Mouse (Mus musculus) MEL (cell line): ENCODE data around the gene Tia1. TPM values are rescaled to one million over a fixed set of nuclear protein-coding genes. Genes with fewer than 3 reads are reported as not detected.

Experiments
- DNase-seq: peaks from one replicate; pipeline ENCODE4 v3.0.0; 2011; ENCODE audit warnings: low read depth, low spot score
- H3K27ac ChIP-seq: 2 replicates; pipeline ENCODE4 v1.5.1; 2012; ENCODE audit warnings: low read depth, mild to moderate bottlenecking, control low read depth, low read length, moderate library complexity; ENCODE audit not compliant: control insufficient read depth
- H3K27me3 ChIP-seq, 2 experiments: fragments of 150-350 bp in 1 of 2; sonication (generic) in 1 of 2; 2 replicates each; pipeline ENCODE4 v1.6.1; 2012; ENCODE audit warnings: low read length in 2 of 2, mild to moderate bottlenecking in 2 of 2, improper control_type of control experiment in 1 of 2, moderate library complexity in 1 of 2; ENCODE audit not compliant: insufficient read depth in 2 of 2, control insufficient read depth in 1 of 2
- H3K36me3 ChIP-seq, 2 experiments: 2 replicates each; pipeline ENCODE4 v1.6.1; 2012 to 2014; ENCODE audit warnings: low read length in 2 of 2, improper control_type of control experiment in 1 of 2, inconsistent platforms in 1 of 2, mild to moderate bottlenecking in 1 of 2; ENCODE audit not compliant: insufficient read depth in 2 of 2, control insufficient read depth in 1 of 2
- H3K4me1 ChIP-seq, 2 experiments: fragments of 150-350 bp in 1 of 2; sonication (generic) in 1 of 2; 2 replicates each; pipeline ENCODE4 v1.6.1; 2012; ENCODE audit warnings: low read length in 2 of 2, improper control_type of control experiment in 1 of 2, mild to moderate bottlenecking in 1 of 2; ENCODE audit not compliant: insufficient read depth in 2 of 2, control insufficient read depth in 1 of 2
- H3K4me3 ChIP-seq, 2 experiments: fragments of 150-350 bp in 1 of 2; sonication (generic) in 1 of 2; 2 replicates each; pipeline ENCODE4 v1.5.1; 2012; ENCODE audit warnings: low read depth in 2 of 2, low read length in 2 of 2, mild to moderate bottlenecking in 2 of 2, moderate library complexity in 2 of 2, control low read depth in 1 of 2, improper control_type of control experiment in 1 of 2; ENCODE audit not compliant: control insufficient read depth in 1 of 2, insufficient read depth in 1 of 2
- H3K79me2 ChIP-seq: 2 replicates; pipeline ENCODE4 v1.6.1; 2012; ENCODE audit warnings: mild to moderate bottlenecking, low read length, moderate library complexity; ENCODE audit not compliant: control insufficient read depth, poor library complexity, insufficient read depth
- H3K9ac ChIP-seq: 2 replicates; pipeline ENCODE4 v1.6.1; 2012; ENCODE audit warnings: low read depth, mild to moderate bottlenecking, control low read depth, low read length, moderate library complexity; ENCODE audit not compliant: control insufficient read depth, poor library complexity, severe bottlenecking
- H3K9me3 ChIP-seq: fragments of 150-350 bp; sonication (generic); replicated peaks from 2 replicates; pipeline ENCODE4 v1.6.1; 2012; ENCODE audit warnings: mild to moderate bottlenecking, low read length, improper control_type of control experiment, moderate library complexity; ENCODE audit not compliant: insufficient read depth
- CHD1 ChIP-seq: IDR thresholded peaks from 2 replicates; pipeline ENCODE4 v1.6.1; 2012; ENCODE audit warnings: low read depth, mild to moderate bottlenecking, inconsistent platforms, low read length, improper control_type of control experiment
- CHD2 ChIP-seq: IDR thresholded peaks from 2 replicates; pipeline ENCODE4 v1.6.1; 2011; ENCODE audit warnings: low read length, improper control_type of control experiment
- CTCF ChIP-seq, 3 experiments: IDR thresholded peaks in 2 of 3; conservative IDR thresholded peaks in 1 of 3; 2 replicates each; pipeline ENCODE4 v1.5.1; 2011 to 2012; ENCODE audit warnings: low read length in 3 of 3, low read depth in 2 of 3, mild to moderate bottlenecking in 2 of 3, improper control_type of control experiment in 1 of 3, inconsistent platforms in 1 of 3, mixed read lengths in 1 of 3, moderate library complexity in 1 of 3; ENCODE audit not compliant: control insufficient read depth in 1 of 3, insufficient read depth in 1 of 3, poor library complexity in 1 of 3, severe bottlenecking in 1 of 3
- ELF1 ChIP-seq: IDR thresholded peaks from 2 replicates; pipeline ENCODE4 v1.6.1; 2014; ENCODE audit warnings: low read depth, mild to moderate bottlenecking, inconsistent platforms, low read length, improper control_type of control experiment, moderate library complexity
- ETS1 ChIP-seq: IDR thresholded peaks from 2 replicates; pipeline ENCODE4 v1.6.1; 2012; ENCODE audit warnings: low read depth, mild to moderate bottlenecking, inconsistent platforms, low read length, improper control_type of control experiment, moderate library complexity
- GATA1 ChIP-seq: IDR thresholded peaks from 2 replicates; pipeline ENCODE4 v1.6.1; 2011; ENCODE audit warnings: low read depth, low read length, improper control_type of control experiment
- HCFC1 ChIP-seq: IDR thresholded peaks from 2 replicates; pipeline ENCODE4 v1.6.1; 2012; ENCODE audit warnings: low read depth, mild to moderate bottlenecking, inconsistent platforms, low read length, improper control_type of control experiment, moderate library complexity
- MAFK ChIP-seq: IDR thresholded peaks from 2 replicates; pipeline ENCODE4 v1.6.1; 2011; ENCODE audit warnings: low read depth, mild to moderate bottlenecking, low read length, improper control_type of control experiment, borderline replicate concordance
- MEF2A ChIP-seq: IDR thresholded peaks from 2 replicates; pipeline ENCODE4 v1.6.1; 2014; ENCODE audit warnings: low read depth, mild to moderate bottlenecking, inconsistent platforms, low read length, improper control_type of control experiment; ENCODE audit not compliant: poor library complexity, insufficient replicate concordance, severe bottlenecking; ENCODE audit errors: extremely low read depth
- MXI1 ChIP-seq: IDR thresholded peaks from 2 replicates; pipeline ENCODE4 v1.6.1; 2011; ENCODE audit warnings: mild to moderate bottlenecking, low read depth, low read length, improper control_type of control experiment
- POLR2A ChIP-seq, 2 experiments: IDR thresholded peaks; 2 replicates each; pipeline ENCODE4 v1.6.1; 2011 to 2012; ENCODE audit warnings: low read length in 2 of 2, mild to moderate bottlenecking in 2 of 2, control low read depth in 1 of 2, improper control_type of control experiment in 1 of 2, low read depth in 1 of 2, moderate library complexity in 1 of 2; ENCODE audit not compliant: control insufficient read depth in 1 of 2, insufficient read depth in 1 of 2, poor library complexity in 1 of 2
- POLR2AphosphoS5 ChIP-seq: IDR thresholded peaks from 2 replicates; pipeline ENCODE4 v1.6.1; 2012; ENCODE audit warnings: low read depth, borderline replicate concordance, mild to moderate bottlenecking, inconsistent platforms, low read length, moderate library complexity, mixed read lengths
- RAD21 ChIP-seq: IDR thresholded peaks from 2 replicates; pipeline ENCODE4 v1.6.1; 2011; ENCODE audit warnings: mild to moderate bottlenecking, low read depth, low read length, improper control_type of control experiment
- RCOR1 ChIP-seq: IDR thresholded peaks from 2 replicates; pipeline ENCODE4 v1.6.1; 2012; ENCODE audit warnings: low read depth, mild to moderate bottlenecking, inconsistent platforms, low read length, improper control_type of control experiment
- SIN3A ChIP-seq: IDR thresholded peaks from 2 replicates; pipeline ENCODE4 v1.6.1; 2012; ENCODE audit warnings: low read length, improper control_type of control experiment, inconsistent platforms
- TAL1 ChIP-seq: IDR thresholded peaks from 2 replicates; pipeline ENCODE4 v1.6.1; 2012; ENCODE audit warnings: mild to moderate bottlenecking, inconsistent platforms, low read length, moderate library complexity, mixed read lengths
- TBP ChIP-seq: IDR thresholded peaks from 2 replicates; pipeline ENCODE4 v1.8.0; 2011; ENCODE audit warnings: low read depth, low read length, improper control_type of control experiment
- TCF12 ChIP-seq: IDR thresholded peaks from 2 replicates; pipeline ENCODE4 v1.6.1; 2014; ENCODE audit warnings: low read depth, mild to moderate bottlenecking, inconsistent platforms, low read length, improper control_type of control experiment, moderate library complexity
- USF1 ChIP-seq: IDR thresholded peaks from 2 replicates; pipeline ENCODE4 v1.6.1; 2014; ENCODE audit warnings: low read depth, mild to moderate bottlenecking, inconsistent platforms, low read length, improper control_type of control experiment, moderate library complexity
- ZKSCAN1 ChIP-seq: IDR thresholded peaks from 2 replicates; pipeline ENCODE4 v1.6.1; 2012; ENCODE audit warnings: low read depth, mild to moderate bottlenecking, inconsistent platforms, low read length, improper control_type of control experiment, moderate library complexity
- ZMIZ1 ChIP-seq: IDR thresholded peaks from 2 replicates; pipeline ENCODE4 v1.6.1; 2012; ENCODE audit warnings: low read depth, mild to moderate bottlenecking, inconsistent platforms, low read length, improper control_type of control experiment, moderate library complexity
- ZNF384 ChIP-seq: IDR thresholded peaks from 2 replicates; pipeline ENCODE4 v1.6.1; 2012; ENCODE audit warnings: low read depth, mild to moderate bottlenecking, inconsistent platforms, low read length, improper control_type of control experiment
- polyA plus RNA-seq, 2 experiments: library from polyadenylated mRNA; stranded (reverse) in 1 of 2; unstranded in 1 of 2; fragments of >175 nt in 1 of 2; fragments of >200 nt in 1 of 2; gene quantifications; 2 replicates each; pipeline versions ENCODE4 v1.2.1 to v1.2.4; 2012; ENCODE audit warnings: low replicate concordance in 2 of 2, low read depth in 1 of 2; ENCODE audit not compliant: insufficient read length in 2 of 2, insufficient read depth in 1 of 2, missing spikeins in 1 of 2
- total RNA-seq: library from RNA; depleted of rRNA; stranded (reverse); fragments of 300-350 nt; gene quantifications from 2 replicates; pipeline ENCODE4 v1.2.3, GENCODE M21; 2012

The Tia1 gene
- total and polyA plus RNA-seq, 3 experiments = 21.5 to 25.3 TPM; not detected in 1

- H3K4me3 ChIP-seq = peak overlapping the region; percentile 60 to 69
- H3K4me1 ChIP-seq = peaks cover 0 to 10% of the 10 kb centered on the region in 2 experiments; a peak in 3 of 4 replicates
- no peak for TF ChIP-seq RAD21
- peak; percentile 62; the same call in 1 of the 2 replicates for TF ChIP-seq TBP
- TF ChIP-seq CHD2 = peak; percentile 84; the same call in 1 of the 2 replicates
- 0 out of 4 replicates have a peak, but pooled peaks of 1 of the 2 experiments have one; percentile 36 for TF ChIP-seq POLR2A (IDR thresholded peaks at IDR 0.05; ENCODE audit: control insufficient read depth in 1 of 2, insufficient read depth in 1 of 2, low read depth in 1 of 2, low read length in 2 of 2, poor library complexity in 1 of 2)
- 0 out of 2 replicates have a peak, but pooled peaks have one; percentile 20 for TF ChIP-seq CHD1
- no peak for TF ChIP-seq ZNF384
- TF ChIP-seq ZMIZ1 = peak; percentile 64; the same call in 1 of the 2 replicates
- TF ChIP-seq MEF2A = no peak
- TF ChIP-seq TAL1 = no peak
Measured at GRCm38 (mm10) chr6:86402681-86403607, 1.1 kb upstream of the Tia1 start.

GRCm38 (mm10) chr6:86403728-86404099 lies 305 bp upstream of the Tia1 start:
- peak overlapping the region; percentile 9; the same call in 1 of the 2 replicates for H3K27ac ChIP-seq

More at GRCm38 (mm10) chr6:86402681-86403607, 1.1 kb upstream of the Tia1 start:
- H3K27ac ChIP-seq = peak overlapping the region; percentile 33
- no peaks in the 10 kb centered on the region for H3K27me3 ChIP-seq
- no peaks in the 10 kb centered on the region for H3K9me3 ChIP-seq
- H3K36me3 ChIP-seq = peaks cover 0 to 20% of the 10 kb centered on the region in 2 experiments; a peak in 3 of 4 replicates
- peak; percentile 70 for DNase-seq
- peak overlapping the region; percentile 67 for H3K9ac ChIP-seq
- H3K79me2 ChIP-seq = peaks cover 25% of the 10 kb centered on the region

GRCm38 (mm10) chr6:86404996-86405395 lies 977 bp downstream of the Tia1 start:
- Histone ChIP-seq H3K4me3 (peak overlapping the region; percentile 80 to 83), H3K9me3 (no peaks in the 10 kb centered on the region), H3K27me3 (no peaks in the 10 kb centered on the region), H3K27ac (peak overlapping the region; percentile 39), H3K79me2 (peaks cover 27% of the 10 kb centered on the region), H3K9ac (peak overlapping the region; percentile 94), H3K36me3 (peaks cover 0 to 18% of the 10 kb centered on the region in 2 experiments; a peak in 3 of 4 replicates), H3K4me1 (peaks cover 0 to 8% of the 10 kb centered on the region in 2 experiments; a peak in 3 of 4 replicates)
- DNase-seq = peak; percentile 66
- TF ChIP-seq HCFC1 = 0 out of 2 replicates have a peak, but pooled peaks have one; percentile 29
- TF ChIP-seq CTCF (IDR thresholded peaks at IDR 0.05 in 2 of 3, conservative IDR thresholded peaks at IDR 0.05 in 1 of 3; ENCODE audit: control insufficient read depth in 1 of 3, insufficient read depth in 1 of 3, low read depth in 2 of 3, low read length in 3 of 3, poor library complexity in 1 of 3, severe bottlenecking in 1 of 3) = no peak
- TF ChIP-seq RCOR1 = no peak
- no peak for TF ChIP-seq GATA1
- TF ChIP-seq ETS1 = 0 out of 2 replicates have a peak, but pooled peaks have one; percentile 23
- TF ChIP-seq SIN3A = peak; percentile 67
- TF ChIP-seq CHD2 = no peak
- no peak for TF ChIP-seq USF1
- peak; percentile 82 for TF ChIP-seq CHD1
- TF ChIP-seq MXI1 = peak; percentile 19; the same call in 1 of the 2 replicates
- no peak for TF ChIP-seq ZMIZ1
- no peak for TF ChIP-seq POLR2AphosphoS5
- TF ChIP-seq TCF12 = peak; percentile 29; the same call in 1 of the 2 replicates
- no peak for TF ChIP-seq MEF2A

More at GRCm38 (mm10) chr6:86403728-86404099, 305 bp upstream of the Tia1 start:
- H3K27me3 ChIP-seq = no peaks in the 10 kb centered on the region
- H3K79me2 ChIP-seq = peaks cover 25% of the 10 kb centered on the region
- peaks cover 0 to 20% of the 10 kb centered on the region in 2 experiments; a peak in 3 of 4 replicates for H3K36me3 ChIP-seq
- H3K9me3 ChIP-seq = no peaks in the 10 kb centered on the region
- peak overlapping the region; percentile 67 for H3K9ac ChIP-seq
- TF ChIP-seq MAFK = peak; percentile 99
- TF ChIP-seq TBP = peak; percentile 100
- TF ChIP-seq ZKSCAN1 = no peak
- TF ChIP-seq ELF1 = 0 out of 2 replicates have a peak, but pooled peaks have one; percentile 59
- DNase-seq = peak; percentile 88
- H3K4me3 ChIP-seq = peak overlapping the region; percentile 60 to 69
- H3K4me1 ChIP-seq = peaks cover 0 to 8% of the 10 kb centered on the region in 2 experiments; a peak in 3 of 4 replicates
